Mouse (Mus musculus): Measurements from ENCODE around the gene Atg14.
A peak's percentile ranks its signal among the peaks of the same experiment; 100 is the strongest.
"Not testable (repeated sequence)": the region's sequence is repeated elsewhere in the genome, so short reads cannot be mapped to it uniquely, and the experiment has no call there.

The Atg14 gene

DNA sequence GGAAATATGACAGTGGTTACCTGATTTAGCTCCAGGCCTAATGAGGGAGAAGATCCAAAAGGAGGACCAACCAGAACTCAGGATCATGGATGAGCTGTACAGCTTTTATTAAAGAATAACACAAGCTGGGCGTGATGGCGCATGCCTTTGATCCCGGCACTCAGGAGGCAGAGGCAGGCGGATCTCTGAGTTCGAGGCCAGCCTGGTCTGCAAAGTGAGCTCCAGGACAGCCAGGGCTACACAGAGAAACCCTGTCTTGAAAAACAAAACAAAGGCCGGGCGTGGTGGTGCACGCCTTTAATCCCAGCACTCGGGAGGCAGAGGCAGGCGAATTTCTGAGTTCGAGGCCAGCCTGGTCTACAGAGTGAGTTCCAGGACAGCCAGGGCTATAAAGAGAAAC, at the start of gene Atg14:
TSS of gene Atg14 (minus strand) at position 101 of the 400 bp plus-strand sequence.
- not testable (repeated sequence) for DNase-seq (ENCODE audit: low spot score in 2 of 2)

DNA sequence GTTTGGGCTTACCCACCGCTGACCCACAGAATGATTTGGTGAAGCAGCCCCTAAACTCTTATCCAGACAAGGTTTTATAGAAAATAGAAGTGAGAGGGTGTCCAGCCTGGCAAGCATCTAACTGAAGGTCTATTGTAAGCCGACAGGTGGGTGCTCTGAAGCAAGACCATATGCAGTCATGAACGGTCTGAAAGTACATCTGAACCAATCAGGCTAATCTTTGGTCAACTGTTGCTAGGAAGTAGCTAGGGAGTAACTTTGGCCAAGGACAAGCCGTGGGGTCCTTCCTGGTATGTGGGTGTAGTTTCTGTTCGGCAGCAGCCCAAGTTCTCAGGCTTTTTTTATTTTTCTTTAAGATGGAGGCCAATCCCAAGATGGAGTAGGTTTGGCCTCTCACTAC, 48.4 kb upstream of the Atg14 start:
- DNase-seq (ENCODE audit: low spot score in 2 of 2), result no peak

DNA sequence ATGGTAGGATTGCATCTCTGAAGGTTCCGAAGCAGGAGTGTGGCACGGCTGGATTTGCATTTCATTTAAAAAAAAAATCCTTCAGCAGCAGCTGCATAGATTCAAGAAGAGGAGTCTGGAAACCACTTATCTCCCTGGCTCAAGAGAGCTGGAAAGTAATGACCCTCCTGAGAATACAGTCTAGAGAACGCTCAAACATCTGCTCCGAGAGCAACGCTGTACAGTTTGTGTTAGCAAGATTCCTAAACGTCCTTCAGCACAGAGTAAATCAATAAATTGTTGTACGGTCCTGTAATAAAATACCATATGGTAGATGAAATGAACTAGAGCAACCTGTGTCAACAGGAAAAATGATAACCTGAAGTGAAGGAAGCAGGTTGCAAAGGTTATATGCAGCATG, 42.8 kb upstream of the Atg14 start:
- no peak for DNase-seq (ENCODE audit: low spot score in 2 of 2)

DNA sequence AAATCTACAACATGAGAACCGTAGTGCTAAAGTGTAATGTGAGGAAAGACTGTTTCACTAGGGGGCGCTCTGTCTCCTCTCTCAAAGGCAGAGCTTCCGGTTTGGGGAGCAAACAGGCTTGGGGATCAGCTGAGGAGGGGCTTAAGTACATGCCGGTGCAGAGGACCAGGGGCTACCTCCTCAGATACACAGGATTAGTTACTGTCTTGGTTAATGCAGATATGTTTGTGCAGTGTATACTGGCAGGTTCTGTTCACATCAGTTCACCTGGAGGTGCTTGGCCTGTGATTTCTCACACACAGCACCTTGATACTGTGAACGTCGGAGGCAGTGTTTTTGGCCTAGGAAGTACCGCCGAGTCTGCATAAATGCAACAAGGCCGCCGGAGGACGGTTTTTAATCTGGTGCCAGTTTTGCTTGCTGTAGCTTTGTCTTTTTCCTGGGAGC, 27.5 kb upstream of the Atg14 start:
- peak; percentile 57 to 82 for DNase-seq (ENCODE audit: low spot score in 2 of 2)

DNA sequence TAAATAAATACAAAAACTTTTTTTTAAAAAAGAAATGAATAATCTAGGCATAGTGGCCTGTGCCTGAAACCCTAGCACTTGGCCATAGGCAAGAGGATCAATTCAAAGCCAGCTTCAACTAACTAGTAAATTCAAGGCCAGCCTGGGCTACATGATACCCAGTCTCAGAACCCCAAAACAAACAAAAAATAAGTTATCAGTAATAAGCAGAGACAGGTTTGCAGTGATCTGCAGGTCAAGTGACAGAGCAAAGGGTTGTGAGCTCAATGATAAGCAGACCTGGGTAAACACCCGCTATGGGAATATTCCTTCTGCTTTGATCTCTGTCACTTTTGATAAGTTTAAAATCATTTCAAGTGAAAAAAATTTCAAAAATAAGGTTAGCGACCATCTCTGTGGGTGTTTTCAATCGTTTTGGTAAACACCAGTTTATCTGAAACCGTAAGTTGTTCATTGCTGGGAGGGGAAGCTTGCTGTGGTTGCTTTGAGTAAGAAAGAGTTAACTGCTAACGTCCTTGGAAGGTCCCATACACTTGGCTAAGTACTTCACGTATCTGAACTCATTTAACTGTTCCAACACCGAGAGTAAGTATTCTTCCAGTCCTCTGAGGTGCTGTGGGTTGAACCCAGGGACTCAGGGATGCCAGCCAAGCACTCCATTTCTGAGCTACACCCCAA, 24.1 kb upstream of the Atg14 start:
- no peak for DNase-seq (ENCODE audit: low spot score in 2 of 2)

- peak; percentile 18 to 42 for DNase-seq (ENCODE audit: low spot score in 2 of 2)
These were observed 20.0 kb upstream of the Atg14 start for GRCm38 (mm10) chr14:47590391-47590975.

GRCm38 (mm10) chr14:47589444-47589843, 19.0 kb upstream of the Atg14 start:
- DNase-seq (ENCODE audit: low spot score in 2 of 2), result no peak

DNA sequence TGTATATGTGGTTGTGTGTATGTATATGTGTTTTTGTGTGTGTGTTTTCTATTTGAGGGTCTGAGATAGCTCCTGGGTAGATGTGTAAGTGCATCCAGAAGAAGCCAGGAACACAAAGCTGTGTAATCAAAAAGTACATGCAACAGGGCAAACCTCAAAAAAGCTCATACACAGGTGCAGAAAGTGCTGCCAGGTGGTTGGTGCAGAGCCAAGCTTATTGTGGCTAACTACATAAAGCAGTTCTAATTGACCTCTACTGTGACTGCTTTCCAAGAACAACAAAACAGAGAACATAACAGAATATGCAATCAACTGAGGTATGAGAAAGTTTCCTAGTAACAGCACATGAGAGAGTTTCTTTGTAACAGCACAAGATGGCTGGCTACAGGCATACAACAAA, 13.9 kb upstream of the Atg14 start:
- DNase-seq (ENCODE audit: low spot score in 2 of 2), result no peak

DNA sequence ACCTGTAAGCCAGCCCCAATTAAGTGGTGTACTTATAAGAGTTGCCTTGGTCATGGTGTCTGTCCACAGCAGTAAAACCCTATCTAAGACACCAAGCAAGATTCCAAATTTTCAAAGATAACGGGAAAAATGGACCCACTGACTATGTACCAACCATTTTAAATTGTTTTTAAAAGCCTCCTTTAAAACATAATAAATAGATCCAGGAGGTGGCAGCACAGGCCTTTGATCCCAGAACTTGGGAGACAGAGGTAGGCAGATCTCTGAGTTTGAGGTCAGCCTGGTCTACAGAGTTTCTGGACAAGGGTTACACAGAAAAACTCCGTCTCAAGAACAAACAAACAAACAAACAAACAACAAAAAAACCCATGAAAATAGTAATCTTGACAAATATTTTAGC, 11.2 kb upstream of the Atg14 start:
- DNase-seq (ENCODE audit: low spot score in 2 of 2), result no peak

- no peak for DNase-seq (ENCODE audit: low spot score in 2 of 2)
These were observed 10.8 kb upstream of the Atg14 start for GRCm38 (mm10) chr14:47581280-47581679.

DNA sequence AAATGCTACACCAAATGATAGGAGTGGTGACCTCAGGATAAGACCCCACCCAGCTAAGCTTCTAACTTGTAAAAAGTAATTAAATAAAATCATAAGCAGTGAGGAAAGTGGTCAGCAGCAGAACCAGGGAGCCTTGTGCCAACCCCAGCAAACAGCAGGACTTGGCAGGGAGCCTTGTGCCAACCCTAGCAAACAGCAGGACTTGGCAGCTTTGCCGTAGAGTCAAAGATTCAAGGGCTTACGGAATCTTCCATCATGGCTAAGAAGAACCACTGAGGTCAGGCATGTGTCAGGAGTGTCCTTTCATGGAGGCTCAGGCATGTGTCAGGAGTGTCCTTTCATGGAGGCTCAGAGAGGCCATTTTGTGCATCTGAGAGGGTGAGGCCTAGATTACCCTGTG, 7.6 kb upstream of the Atg14 start:
- no peak for DNase-seq (ENCODE audit: low spot score in 2 of 2)

GRCm38 (mm10) chr14:47576687-47577086, 6.2 kb upstream of the Atg14 start:
- DNase-seq (ENCODE audit: low spot score in 2 of 2), result no peak

GRCm38 (mm10) chr14:47574721-47575120, 4.3 kb upstream of the Atg14 start:
- no peak for DNase-seq (ENCODE audit: low spot score in 2 of 2)

DNA sequence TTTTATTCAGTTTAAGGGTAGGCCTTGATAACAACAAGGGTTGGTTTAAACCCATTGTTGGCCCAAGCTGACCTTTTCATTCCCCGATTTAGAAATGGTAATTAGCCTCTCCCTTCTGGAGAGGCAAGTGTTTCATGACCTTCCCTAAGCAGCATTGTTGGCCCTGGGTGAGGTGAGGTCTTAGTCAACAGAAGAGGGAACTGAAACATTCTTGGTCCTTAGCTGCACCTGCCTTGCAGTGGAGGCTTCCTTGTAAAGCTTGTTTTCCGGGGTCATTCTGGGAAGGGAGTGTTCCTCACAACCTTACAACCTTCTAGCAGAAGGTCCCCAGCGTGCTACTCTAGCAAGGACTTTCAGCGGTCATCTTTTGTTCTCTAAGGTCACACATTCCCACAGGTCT, 2.3 kb upstream of the Atg14 start:
- DNase-seq (ENCODE audit: low spot score in 2 of 2), result no peak

GRCm38 (mm10) chr14:47567962-47568652, 2.3 kb downstream of the Atg14 start:
- peak; percentile 95 to 96 for DNase-seq (ENCODE audit: low spot score in 2 of 2)

- DNase-seq (ENCODE audit: low spot score in 2 of 2), result no peak
These were observed 7.3 kb downstream of the Atg14 start for GRCm38 (mm10) chr14:47563106-47563505.

GRCm38 (mm10) chr14:47562530-47562929, 7.9 kb downstream of the Atg14 start:
- no peak for DNase-seq (ENCODE audit: low spot score in 2 of 2)

DNA sequence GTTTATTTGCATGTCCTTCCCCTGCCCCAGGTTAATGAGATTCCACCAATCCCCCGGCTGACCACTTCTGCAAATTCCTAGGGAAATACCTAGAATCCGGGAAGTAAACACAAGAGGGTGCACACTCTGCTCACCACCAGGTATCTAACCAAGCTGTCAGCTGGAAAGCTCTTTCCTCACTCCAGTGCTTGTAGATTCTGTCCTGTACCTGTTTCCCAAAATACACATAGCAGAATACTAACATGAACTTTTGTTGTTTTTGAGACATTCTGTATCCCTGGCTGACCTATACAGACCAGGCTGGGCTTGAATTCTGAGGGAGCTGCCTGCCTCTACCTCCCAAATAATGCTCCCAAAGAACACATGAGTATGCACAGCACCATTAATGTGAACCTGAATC, 9.7 kb downstream of the Atg14 start:
- DNase-seq (ENCODE audit: low spot score in 2 of 2), result no peak

DNA sequence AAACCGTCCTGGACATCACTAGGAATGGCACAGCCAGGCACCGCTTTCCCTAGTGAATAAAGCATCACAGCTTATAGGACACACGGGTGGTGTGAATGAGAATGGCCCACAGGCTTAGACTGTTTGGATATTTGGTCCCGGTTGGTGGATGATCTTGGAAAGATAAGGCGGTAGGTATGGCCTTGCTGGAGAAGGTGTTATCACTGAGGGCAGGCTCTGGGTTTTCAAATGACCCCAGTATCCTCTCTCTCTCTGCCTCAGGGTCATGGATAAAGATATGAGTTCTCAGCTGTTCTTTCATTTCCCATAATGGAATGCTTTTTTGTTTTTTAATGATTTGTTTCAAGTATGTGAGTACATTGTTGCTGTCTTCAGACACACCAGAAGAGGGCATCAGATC, 15.2 kb downstream of the Atg14 start:
- DNase-seq (ENCODE audit: low spot score in 2 of 2), result no peak

- no peak for DNase-seq (ENCODE audit: low spot score in 2 of 2)
These were observed 16.2 kb downstream of the Atg14 start for GRCm38 (mm10) chr14:47554236-47554635.

GRCm38 (mm10) chr14:47553380-47553779, 17.1 kb downstream of the Atg14 start:
- DNase-seq (ENCODE audit: low spot score in 2 of 2), result no peak

- DNase-seq (ENCODE audit: low spot score in 2 of 2), result no peak
These were observed 18.8 kb downstream of the Atg14 start for GRCm38 (mm10) chr14:47551668-47552067.

GRCm38 (mm10) chr14:47544877-47545276, 25.6 kb downstream of the Atg14 start:
- DNase-seq (ENCODE audit: low spot score in 2 of 2), result no peak

Data from frontal cortex, postnatal 36 days (tissue).